Mouse (Mus musculus) midbrain, postnatal 0 days (tissue): ENCODE results near the gene Enpp3. TPM values are rescaled to one million over a fixed set of nuclear protein-coding genes. Genes with fewer than 3 reads are reported as not detected.
A peak's percentile ranks its signal among the peaks of the same experiment; 100 is the strongest.

Experiments
- ATAC-seq: fragments of 200-750 bp; cut with Nextera tagmentation; 2 replicates; pipeline ENCODE4 v1.8.0; 2017; ENCODE audit warnings: moderate number of reproducible peaks, mild to moderate bottlenecking, moderate TSS enrichment, moderate library complexity; ENCODE audit not compliant: low FRiP score
- DNase-seq: peaks from one replicate; pipeline ENCODE4 v3.0.0-alpha.2; 2015; ENCODE audit warnings: low spot score
- H3K27ac ChIP-seq: fragments of 300-500 bp; sonication (generic); 2 replicates; pipeline ENCODE4 v1.5.1; 2014; ENCODE audit warnings: low read depth, mild to moderate bottlenecking, low read length, mixed read lengths
- H3K27me3 ChIP-seq: fragments of 300-500 bp; sonication (generic); 2 replicates; pipeline ENCODE4 v1.6.1; 2014; ENCODE audit warnings: low read length, control low read depth, mixed read lengths; ENCODE audit not compliant: insufficient read depth
- H3K36me3 ChIP-seq: fragments of 300-500 bp; sonication (generic); 2 replicates; pipeline ENCODE4 v1.6.1; 2014; ENCODE audit warnings: low read length, control low read depth, mixed read lengths; ENCODE audit not compliant: insufficient read depth
- H3K4me1 ChIP-seq: fragments of 300-500 bp; sonication (generic); 2 replicates; pipeline ENCODE4 v1.6.1; 2014; ENCODE audit warnings: mild to moderate bottlenecking, control low read depth, antibody characterized with exemption, low read length, mixed read lengths; ENCODE audit not compliant: insufficient read depth
- H3K4me2 ChIP-seq: fragments of 300-500 bp; sonication (generic); 2 replicates; pipeline ENCODE4 v1.6.1; 2014; ENCODE audit warnings: low read depth, mild to moderate bottlenecking, low read length, mixed read lengths; ENCODE audit not compliant: poor library complexity, severe bottlenecking
- H3K4me3 ChIP-seq: fragments of 300-500 bp; sonication (generic); 2 replicates; pipeline ENCODE4 v1.5.1; 2014; ENCODE audit warnings: low read depth, mild to moderate bottlenecking, low read length, moderate library complexity
- H3K9ac ChIP-seq: fragments of 300-500 bp; sonication (generic); replicated peaks from 2 replicates; pipeline ENCODE4 v1.6.1; 2014; ENCODE audit warnings: mild to moderate bottlenecking, low read length, moderate library complexity, mixed read lengths; ENCODE audit not compliant: poor library complexity, severe bottlenecking
- H3K9me3 ChIP-seq: fragments of 300-500 bp; sonication (generic); 2 replicates; pipeline ENCODE4 v1.6.1; 2016; ENCODE audit warnings: low read length, control low read depth
- CTCF ChIP-seq: IDR thresholded peaks from 2 replicates; pipeline ENCODE4 v1.5.1; 2016; ENCODE audit warnings: antibody characterized with exemption, mild to moderate bottlenecking
- whole genome bisulfite sequencing: fragments of 180-500 bp; shearing (Covaris S2); extraction: QIAGEN DNeasy Blood & Tissue Kit; methylation state at CpG from one replicate; pipeline ENCODE4 v1.1.7; 2014; 5-methylcytosine and 5-hydroxymethylcytosine counted together
- polyA plus RNA-seq: library from polyadenylated mRNA; unstranded; fragments of >200 nt; fragmentation: Nextera tagmentation; extraction: Ambion mirVana; gene quantifications from 2 replicates; pipeline ENCODE4 v1.2.1, GENCODE M21; 2015
- total RNA-seq: library from RNA; depleted of rRNA; stranded (reverse); fragments of >200 nt; gene quantifications from 2 replicates; pipeline ENCODE4 v1.2.3, GENCODE M21; 2014; rRNA removed

The Enpp3 gene
- total and polyA plus RNA-seq, 2 experiments from 2014 or later = 1.2 to 1.6 TPM

DNA sequence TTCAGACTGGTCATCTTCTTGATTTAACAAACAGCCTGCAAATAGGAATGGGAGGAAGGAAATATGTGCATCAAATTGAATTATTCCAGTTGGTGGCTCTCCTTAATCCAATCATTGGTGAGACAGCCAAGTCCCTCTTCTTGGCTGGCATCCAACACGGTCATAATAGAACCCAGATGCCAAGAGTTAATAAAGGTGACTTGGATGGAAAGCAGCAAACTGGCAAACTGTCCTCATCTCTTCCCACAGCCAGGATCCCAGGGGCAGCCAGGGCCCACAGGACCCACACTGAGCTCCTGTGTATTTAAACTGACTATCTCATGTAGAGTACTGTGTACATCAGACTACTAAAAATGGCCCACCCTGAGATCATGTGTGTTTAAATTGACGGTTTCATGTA is 104.2 kb downstream of the Enpp3 start:
- TF ChIP-seq CTCF = no peak
- WGBS = 63% methylated on average over 2 of the region's 2 CpGs
- Histone ChIP-seq H3K36me3 (no peaks in the 10 kb centered on the region), H3K27ac (no peak overlapping the region), H3K9me3 (no peaks in the 10 kb centered on the region), H3K4me1 (no peaks in the 10 kb centered on the region), H3K27me3 (no peaks in the 10 kb centered on the region), H3K4me3 (no peak overlapping the region), H3K4me2 (no peak overlapping the region), H3K9ac (no peak overlapping the region)
- DNase-seq (peak; percentile 85), ATAC-seq (no peak)

- TF ChIP-seq CTCF = no peak
- DNase-seq (no peak), ATAC-seq (no peak)
- WGBS = 92% methylated on average over 5 of the region's 5 CpGs
- Histone ChIP-seq H3K9ac (no peak overlapping the region), H3K27ac (no peak overlapping the region), H3K4me1 (no peaks in the 10 kb centered on the region), H3K27me3 (no peaks in the 10 kb centered on the region), H3K4me2 (no peak overlapping the region), H3K36me3 (no peaks in the 10 kb centered on the region), H3K9me3 (no peaks in the 10 kb centered on the region), H3K4me3 (no peak overlapping the region)
These were observed 107.4 kb downstream of the Enpp3 start for GRCm38 (mm10) chr10:24735027-24735777.

- WGBS = 92% methylated on average over 4 of the region's 4 CpGs
- no peaks in the 10 kb centered on the region for H3K36me3 ChIP-seq
- DNase-seq = no peak
- TF ChIP-seq CTCF = no peak
- H3K9ac ChIP-seq = no peak overlapping the region
- no peaks in the 10 kb centered on the region for H3K27me3 ChIP-seq
- no peaks in the 10 kb centered on the region for H3K4me1 ChIP-seq
- no peaks in the 10 kb centered on the region for H3K9me3 ChIP-seq
- ATAC-seq = no peak
- H3K4me2 ChIP-seq = no peak overlapping the region
- no peak overlapping the region for H3K27ac ChIP-seq
- H3K4me3 ChIP-seq = no peak overlapping the region
These were observed 115.1 kb downstream of the Enpp3 start for GRCm38 (mm10) chr10:24727478-24727877.

- Histone ChIP-seq H3K4me2 (no peak overlapping the region), H3K27ac (no peak overlapping the region), H3K9ac (no peak overlapping the region), H3K36me3 (no peaks in the 10 kb centered on the region), H3K4me1 (no peaks in the 10 kb centered on the region), H3K27me3 (no peaks in the 10 kb centered on the region), H3K9me3 (no peaks in the 10 kb centered on the region), H3K4me3 (no peak overlapping the region)
- ATAC-seq (no peak), DNase-seq (no peak)
- no peak for TF ChIP-seq CTCF
- WGBS = 90% methylated on average over 2 of the region's 2 CpGs
These were observed 117.4 kb downstream of the Enpp3 start for GRCm38 (mm10) chr10:24725197-24725596.

Other genes with a start within 250 kb of the Enpp3 start
- gene Ccn2, start 247.4 kb downstream of the Enpp3 start, total RNA-seq = 10.0 and 16.2 TPM in 2 replicates
- gene Ccn2, start 247.4 kb downstream of the Enpp3 start, polyA plus RNA-seq = 2.3 and 3.7 TPM in 2 replicates
- 3.5 and 6.3 TPM in 2 replicates for gene Enpp1, start 130.7 kb downstream of the Enpp3 start, total RNA-seq
- gene Enpp1, start 130.7 kb downstream of the Enpp3 start, polyA plus RNA-seq = 3.0 and 3.5 TPM in 2 replicates
- 40.3 and 55.0 TPM in 2 replicates for gene Med23, start 27.2 kb upstream of the Enpp3 start, total RNA-seq
- gene Med23, start 27.2 kb upstream of the Enpp3 start, polyA plus RNA-seq = 15.1 and 19.0 TPM in 2 replicates
- gene Arg1, start 84.7 kb upstream of the Enpp3 start, total RNA-seq = 0.28 and 0.71 TPM in 2 replicates
- 0.68 and 0.99 TPM in 2 replicates for gene Arg1, start 84.7 kb upstream of the Enpp3 start, polyA plus RNA-seq